Mouse (Mus musculus) embryonic stem cell, embryonic (primary cell): Measurements from ENCODE around the gene Ccdc172.

ENCODE experiments used
- CTCF ChIA-PET, 4 experiments: fragments of 300-600 bp in 2 of 4; fragments of 350-600 bp in 2 of 4; sonication (Branson Sonifier 250); formaldehyde crosslinking; loops; one replicate each; lab custom pipeline; 2022; ENCODE audit warnings: inconsistent platforms in 2 of 4; lab: Charles Lee
- POLR2A ChIA-PET, 4 experiments: fragments of 300-600 bp in 2 of 4; fragments of 350-600 bp in 2 of 4; sonication (Branson Sonifier 250); formaldehyde crosslinking; loops; one replicate each; lab custom pipeline; 2022; ENCODE audit warnings: antibody characterized with exemption in 4 of 4, inconsistent platforms in 1 of 4; lab: Charles Lee

The Ccdc172 gene

GRCm38 (mm10) chr19:58550916-58551315 lies 39.1 kb downstream of the Ccdc172 start:
- POLR2A ChIA-PET, result no interaction called here

GRCm38 (mm10) chr19:58554974-58555373 lies 43.2 kb downstream of the Ccdc172 start:
- ChIA-PET CTCF (no interaction called here), POLR2A (no interaction called here)

More at GRCm38 (mm10) chr19:58550916-58551315, 39.1 kb downstream of the Ccdc172 start:
- CTCF ChIA-PET, result no interaction called here

GRCm38 (mm10) chr19:58558352-58558751 lies 46.6 kb downstream of the Ccdc172 start:
- ChIA-PET POLR2A (no interaction called here), CTCF (interaction anchor here in 2 of 4 experiments (0.6 to 1.0 kb wide), 2 partner anchors 24 to 60 kb away, joined by 3 to 12 read pairs; no protein-coding TSS in a partner anchor)

DNA sequence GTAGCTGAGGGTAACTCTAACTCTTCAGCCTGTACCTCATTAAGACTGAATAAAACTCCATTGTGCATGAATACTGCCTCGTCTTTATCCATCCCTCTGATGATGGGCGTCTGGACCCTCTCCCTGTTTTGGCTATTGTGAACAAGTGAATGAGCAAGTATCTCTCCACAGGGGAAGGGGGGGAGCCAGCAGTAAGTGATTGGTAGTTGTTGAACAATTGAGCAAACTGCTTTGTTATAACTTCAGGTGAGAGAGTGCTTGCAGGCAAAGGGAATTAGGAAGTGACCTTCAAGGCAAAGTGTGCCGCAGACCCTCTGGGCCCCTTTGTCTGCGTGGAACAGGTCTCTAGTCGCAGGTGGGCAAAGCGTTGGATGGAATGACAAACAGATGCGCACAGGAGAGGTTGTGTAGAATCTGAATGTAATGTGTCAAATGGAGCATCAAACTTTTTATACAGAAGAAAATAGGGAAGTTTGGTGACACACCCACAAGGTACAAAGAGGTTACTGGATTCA lies 50.6 kb downstream of the Ccdc172 start:
- ChIA-PET POLR2A (no interaction called here), CTCF (no interaction called here)

GRCm38 (mm10) chr19:58571566-58571965 lies 59.8 kb downstream of the Ccdc172 start:
- CTCF ChIA-PET, result interaction anchor here in 1 of 4 experiments (0.6 kb wide), 1 partner anchor 299 kb away, joined by 3 read pairs; no protein-coding TSS in a partner anchor
- POLR2A ChIA-PET, result interaction anchor here in 1 of 4 experiments (0.6 kb wide), 1 partner anchor 1454 kb away, joined by 3 read pairs; no protein-coding TSS in a partner anchor

DNA sequence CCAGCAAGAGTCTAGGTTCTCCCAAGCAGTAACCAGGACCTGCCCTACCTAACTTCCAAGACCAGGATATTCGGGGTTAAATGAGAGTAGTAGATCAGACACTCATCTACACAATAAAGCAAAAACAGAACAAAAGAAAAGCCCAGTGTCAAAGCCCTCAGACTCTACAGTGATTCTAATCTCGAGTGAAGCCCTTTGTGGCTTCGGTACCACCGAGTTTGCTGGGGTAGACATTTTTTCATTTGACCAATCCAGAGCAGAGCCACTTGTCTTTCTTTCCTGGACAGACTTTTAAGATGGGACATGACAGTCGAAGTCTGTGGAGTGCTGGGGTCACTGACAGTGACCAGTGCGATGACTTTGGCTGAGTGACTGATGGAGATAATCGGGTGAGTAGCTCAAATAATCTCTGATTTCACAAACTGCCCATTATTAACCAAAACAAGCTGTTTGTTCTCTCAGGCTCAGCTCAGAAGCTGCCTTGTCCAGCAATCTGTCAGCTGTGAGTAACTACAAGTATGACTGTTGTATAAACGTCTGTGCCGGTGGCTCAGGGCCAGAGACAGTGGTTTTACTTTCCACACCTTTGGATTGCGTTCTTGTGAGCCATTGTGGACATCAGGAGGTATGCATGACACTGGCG lies 60.8 kb downstream of the Ccdc172 start:
- POLR2A ChIA-PET, result interaction anchor here in 2 of 4 experiments (0.6 to 1.0 kb wide), 4 partner anchors 20 to 1207 kb away, joined by 3 read pairs; no protein-coding TSS in a partner anchor
- CTCF ChIA-PET, result no interaction called here

GRCm38 (mm10) chr19:58573072-58573438 lies 61.3 kb downstream of the Ccdc172 start:
- CTCF ChIA-PET, result no interaction called here
- POLR2A ChIA-PET, result interaction anchor here in 2 of 4 experiments (0.9 to 1.0 kb wide), 2 partner anchors 20 to 28 kb away, joined by 3 read pairs; no protein-coding TSS in a partner anchor

GRCm38 (mm10) chr19:58582018-58582417 lies 70.2 kb downstream of the Ccdc172 start:
- ChIA-PET CTCF (interaction anchor here in 1 of 4 experiments (0.7 kb wide), 1 partner anchor 23 kb away, joined by 12 read pairs; no protein-coding TSS in a partner anchor), POLR2A (no interaction called here)

DNA sequence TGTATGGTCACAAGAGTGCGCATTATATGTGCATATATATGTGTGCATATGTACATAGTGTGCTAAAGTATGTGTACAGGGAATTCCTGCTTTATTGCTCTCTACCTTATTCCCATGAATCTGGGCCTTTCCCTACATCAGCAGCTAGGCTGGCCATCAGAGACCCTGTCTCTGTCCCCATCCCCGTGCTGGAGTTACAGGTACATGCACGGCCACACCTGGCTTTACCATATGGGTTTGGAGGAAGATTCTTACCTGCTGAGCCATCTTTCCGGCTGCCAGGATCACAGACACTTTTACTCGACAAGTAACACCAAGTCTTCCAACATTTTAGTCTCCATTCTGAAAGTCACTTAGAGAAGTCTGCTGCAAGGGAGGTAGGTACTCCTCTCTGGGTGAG lies 71.2 kb downstream of the Ccdc172 start:
- CTCF ChIA-PET, result interaction anchor here in 1 of 4 experiments (0.6 kb wide), 1 partner anchor 677 kb away, joined by 5 read pairs; no protein-coding TSS in a partner anchor
- POLR2A ChIA-PET, result no interaction called here

- CTCF ChIA-PET, result no interaction called here
- POLR2A ChIA-PET, result no interaction called here
Measured at GRCm38 (mm10) chr19:58586046-58586445, 74.3 kb downstream of the Ccdc172 start.

DNA sequence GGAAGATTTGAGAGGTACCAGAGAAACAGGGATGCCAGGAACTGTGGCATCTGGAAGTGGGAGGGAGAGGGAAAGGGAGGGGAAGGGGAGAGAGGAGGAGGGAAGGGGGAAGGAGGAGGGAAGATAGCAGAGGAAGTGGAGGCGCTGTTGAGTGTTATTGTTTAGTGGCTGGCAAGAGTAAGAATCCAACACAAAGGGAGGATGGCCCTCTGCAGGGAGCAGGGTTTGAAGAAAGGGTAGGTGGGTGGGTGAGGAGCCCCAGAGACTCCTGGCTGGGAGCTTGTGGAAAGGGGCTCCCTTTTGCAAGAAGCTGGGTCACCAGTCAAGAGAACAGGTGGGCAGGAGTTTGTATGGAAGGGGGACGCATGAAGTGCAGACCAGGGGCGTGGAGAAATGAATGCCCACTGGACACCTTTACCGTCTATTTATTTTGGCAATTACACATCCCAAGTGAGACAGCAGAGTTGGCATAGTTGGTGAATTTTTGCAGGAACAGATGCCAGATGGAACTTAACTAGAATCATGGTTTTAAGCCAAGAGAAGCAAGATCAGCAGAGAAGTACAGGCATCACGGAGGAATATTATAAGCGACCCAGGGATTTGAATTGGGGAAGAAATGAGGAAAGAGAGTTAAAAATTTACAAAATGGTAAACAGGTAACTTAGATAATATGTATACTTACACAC lies 78.6 kb downstream of the Ccdc172 start:
- CTCF ChIA-PET, result interaction anchor here in 1 of 4 experiments (0.7 kb wide), 1 partner anchor 15 kb away, joined by 3 read pairs; no protein-coding TSS in a partner anchor
- POLR2A ChIA-PET, result no interaction called here

DNA sequence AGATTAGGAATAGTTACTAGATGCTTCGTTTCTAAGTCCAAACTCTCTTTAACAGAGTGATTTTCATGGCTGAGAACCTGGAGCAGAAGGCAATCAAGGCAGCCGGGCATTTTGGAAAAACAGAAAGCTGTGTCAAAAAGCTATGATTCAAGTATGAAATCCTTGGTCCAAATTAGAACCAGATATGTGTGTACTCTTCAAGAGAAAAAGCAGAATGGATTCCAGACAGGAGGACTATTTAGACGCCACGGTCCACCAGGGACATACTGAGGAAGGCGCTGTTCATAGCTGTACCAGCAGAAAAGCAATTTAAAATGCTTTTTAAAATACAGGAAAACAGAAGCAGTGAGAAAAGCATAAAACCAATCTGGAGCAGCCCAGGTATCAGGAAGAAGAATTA lies 88.6 kb downstream of the Ccdc172 start:
- CTCF ChIA-PET, result no interaction called here
- POLR2A ChIA-PET, result interaction anchor here in 1 of 4 experiments (0.6 kb wide), 1 partner anchor 10 kb away, joined by 3 read pairs; no protein-coding TSS in a partner anchor
